Mouse (Mus musculus) embryo, embryonic 11.5 days (tissue): ENCODE results near the gene Ppp1r15a.
"Not testable (repeated sequence)": the region's sequence is repeated elsewhere in the genome, so short reads cannot be mapped to it uniquely, and the experiment has no call there.

ENCODE experiments used
- DNase-seq: peaks from one replicate; pipeline ENCODE4 v3.0.0-alpha.2; 2012; ENCODE audit warnings: low read depth, low spot score

Gene Ppp1r15a

GRCm38 (mm10) chr7:45484985-45485384 lies 41.1 kb downstream of the Ppp1r15a start:
- not testable (repeated sequence) for DNase-seq

GRCm38 (mm10) chr7:45482166-45482565 lies 43.9 kb downstream of the Ppp1r15a start:
- DNase-seq: no peak

DNA sequence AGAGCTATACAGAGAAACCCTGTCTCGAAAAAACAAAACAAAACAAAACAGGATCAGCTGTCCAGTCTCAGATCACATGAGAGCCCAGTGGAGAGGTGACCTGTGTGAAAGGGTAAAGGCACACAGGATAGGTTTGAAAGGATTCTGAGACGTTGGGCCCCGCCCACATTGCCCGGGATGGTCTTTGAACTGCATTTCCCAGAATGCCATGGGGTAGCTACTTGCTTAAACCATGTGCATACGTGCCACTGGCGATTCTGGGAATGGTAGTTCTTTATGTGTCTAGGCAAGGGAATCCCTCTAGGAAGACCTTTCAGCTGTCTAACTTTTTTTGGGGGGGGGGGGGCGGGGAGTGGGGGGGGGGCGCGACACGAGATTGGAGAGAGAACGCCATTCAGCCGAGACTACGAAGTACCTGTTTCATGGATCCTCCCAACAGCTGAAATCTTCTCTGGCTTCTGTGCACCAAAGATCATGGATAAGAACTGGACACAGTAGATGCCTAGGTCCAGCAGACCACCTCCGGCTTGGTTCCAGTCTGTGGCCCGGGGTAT lies 44.6 kb downstream of the Ppp1r15a start, which contains the start of gene Tulp2:
Tulp2 (plus strand) TSS at position 504 of the 554 bp plus-strand sequence.
- DNase-seq: no peak

- not testable (repeated sequence) for DNase-seq
These were observed 45.8 kb downstream of the Ppp1r15a start for GRCm38 (mm10) chr7:45480310-45480709.

GRCm38 (mm10) chr7:45478774-45479173 lies 47.3 kb downstream of the Ppp1r15a start:
- DNase-seq: no peak

GRCm38 (mm10) chr7:45477003-45477402 lies 49.1 kb downstream of the Ppp1r15a start:
- no peak for DNase-seq

DNA sequence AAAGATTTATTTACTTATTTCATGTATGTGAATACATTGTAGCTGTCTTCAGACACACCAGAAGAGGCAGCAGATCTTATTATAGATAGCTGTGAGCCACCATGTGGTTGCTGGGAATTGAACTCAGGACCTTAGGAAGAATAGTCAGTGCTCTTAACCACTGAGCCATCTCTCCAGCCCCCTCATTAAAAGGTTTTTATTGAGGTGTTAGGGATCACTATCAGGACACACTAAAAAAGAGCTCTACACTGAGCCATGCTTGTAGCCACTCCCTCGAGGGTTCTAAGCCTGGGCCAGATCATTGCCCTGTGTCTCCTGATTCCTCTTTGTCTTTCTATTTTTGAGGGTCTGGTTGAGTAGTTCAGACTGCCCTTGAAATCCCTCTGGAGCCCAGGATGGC lies 49.6 kb downstream of the Ppp1r15a start:
- no peak for DNase-seq

GRCm38 (mm10) chr7:45475291-45475969 lies 50.6 kb downstream of the Ppp1r15a start:
- no peak for DNase-seq
